Mouse (Mus musculus): ENCODE data around the gene Tbcd.

DNA sequence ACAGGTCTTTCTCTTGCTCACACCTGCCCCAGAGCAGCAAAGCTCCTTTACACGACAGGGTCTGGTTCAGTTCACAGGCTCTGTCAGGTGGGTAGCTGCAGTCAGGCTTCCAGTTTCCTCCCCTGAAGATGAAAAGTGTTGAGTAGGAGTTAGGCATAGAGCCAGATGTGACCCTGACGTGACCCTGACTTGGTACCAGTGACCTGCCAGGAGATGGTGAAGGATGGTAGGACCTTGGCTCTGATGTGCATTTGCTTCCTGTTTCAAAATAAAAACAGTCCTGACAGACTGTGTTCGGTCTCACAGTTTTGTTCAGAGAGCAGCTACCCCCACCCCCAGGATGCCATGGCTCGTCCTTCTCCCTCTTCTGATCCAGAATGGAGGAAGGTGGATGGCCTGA lies 90.7 kb downstream of the Tbcd start:
- TF ChIP-seq CTCF (IDR thresholded peaks at IDR 0.05) (no peak), EP300 (IDR thresholded peaks at IDR 0.05; ENCODE audit: insufficient read depth, low read depth, low read length) (no peak), POLR2A (IDR thresholded peaks at IDR 0.05; ENCODE audit: insufficient read depth, low read depth, low read length) (no peak)

All from heart, adult 2 months (tissue).